Mouse (Mus musculus) forebrain, embryonic 15.5 days (tissue): ENCODE measurements around the gene Ank3. TPM values are rescaled to one million over a fixed set of nuclear protein-coding genes. Genes with fewer than 3 reads are reported as not detected.

Experiments
- ATAC-seq: fragments of 200-750 bp; cut with Nextera tagmentation; replicated peaks from 2 replicates; pipeline ENCODE4 v1.8.0; 2017; ENCODE audit warnings: mild to moderate bottlenecking, moderate TSS enrichment, moderate library complexity
- H3K27ac ChIP-seq: fragments of 300-500 bp; sonication (generic); replicated peaks from 2 replicates; pipeline ENCODE4 v1.5.1; 2015; ENCODE audit warnings: mild to moderate bottlenecking, inconsistent platforms
- H3K27me3 ChIP-seq: fragments of 300-500 bp; sonication (generic); 2 replicates; pipeline ENCODE4 v1.6.1; 2015; ENCODE audit warnings: inconsistent platforms
- H3K36me3 ChIP-seq: fragments of 300-500 bp; sonication (generic); 2 replicates; pipeline ENCODE4 v1.6.1; 2015; ENCODE audit warnings: mild to moderate bottlenecking, inconsistent platforms
- H3K4me1 ChIP-seq: fragments of 300-500 bp; sonication (generic); 2 replicates; pipeline ENCODE4 v1.6.1; 2015; ENCODE audit warnings: inconsistent platforms
- H3K4me2 ChIP-seq: fragments of 300-500 bp; sonication (generic); replicated peaks from 2 replicates; pipeline ENCODE4 v1.6.1; 2015; ENCODE audit warnings: mild to moderate bottlenecking, inconsistent platforms
- H3K4me3 ChIP-seq: fragments of 300-500 bp; sonication (generic); 2 replicates; pipeline ENCODE4 v1.5.1; 2015; ENCODE audit warnings: mild to moderate bottlenecking, inconsistent platforms
- H3K9ac ChIP-seq: fragments of 300-500 bp; sonication (generic); replicated peaks from 2 replicates; pipeline ENCODE4 v1.6.1; 2015; ENCODE audit warnings: mild to moderate bottlenecking, inconsistent platforms
- H3K9me3 ChIP-seq: fragments of 300-500 bp; sonication (generic); 2 replicates; pipeline ENCODE4 v1.6.1; 2016; ENCODE audit warnings: inconsistent platforms
- WGBS: fragments of 180-500 bp; shearing (Covaris S2); methylation state at CpG from one replicate; pipeline ENCODE4 v1.1.7; 2015; ENCODE audit warnings: mixed read lengths; 5-methylcytosine and 5-hydroxymethylcytosine counted together
- polyA plus RNA-seq: library from polyadenylated mRNA; unstranded; fragments of >200 nt; fragmentation: Nextera tagmentation; extraction: Ambion mirVana; gene quantifications from 2 replicates; pipeline ENCODE4 v1.2.1, GENCODE M21; 2015

Gene Ank3
- polyA plus RNA-seq, 1 experiment from 2014 or later, result 91.2 TPM

GRCm38 (mm10) chr10:69611314-69611713, 212.7 kb downstream of the Ank3 start:
- 89% methylated on average over 3 of the region's 3 CpGs for WGBS
- Histone ChIP-seq H3K4me3 (no peak overlapping the region), H3K9ac (no peak overlapping the region), H3K36me3 (no peaks in the 10 kb centered on the region), H3K4me1 (peaks cover 12% of the 10 kb centered on the region), H3K9me3 (no peaks in the 10 kb centered on the region), H3K27ac (no peak overlapping the region), H3K4me2 (no peak overlapping the region), H3K27me3 (no peaks in the 10 kb centered on the region)
- ATAC-seq, result no peak

GRCm38 (mm10) chr10:69611839-69612340, 213.3 kb downstream of the Ank3 start:
- 32% methylated on average over 5 of the region's 5 CpGs for WGBS
- H3K27me3 ChIP-seq, result no peaks in the 10 kb centered on the region

GRCm38 (mm10) chr10:69616953-69617352, 218.4 kb downstream of the Ank3 start:
- Histone ChIP-seq H3K4me1 (peaks cover 4% of the 10 kb centered on the region), H3K27ac (no peak overlapping the region), H3K36me3 (no peaks in the 10 kb centered on the region), H3K9me3 (no peaks in the 10 kb centered on the region), H3K4me3 (no peak overlapping the region), H3K27me3 (no peaks in the 10 kb centered on the region), H3K9ac (no peak overlapping the region), H3K4me2 (no peak overlapping the region)
- WGBS, result 83% methylated on average over 3 of the region's 3 CpGs
- no peak for ATAC-seq

More at GRCm38 (mm10) chr10:69611839-69612340, 213.3 kb downstream of the Ank3 start:
- H3K36me3 ChIP-seq, result no peaks in the 10 kb centered on the region
- no peaks in the 10 kb centered on the region for H3K9me3 ChIP-seq
- ATAC-seq, result peak; percentile 75
- H3K4me3 ChIP-seq, result no peak overlapping the region
- peaks cover 9% of the 10 kb centered on the region for H3K4me1 ChIP-seq
- no peak overlapping the region for H3K9ac ChIP-seq
- H3K4me2 ChIP-seq, result no peak overlapping the region
- H3K27ac ChIP-seq, result peak overlapping the region; percentile 49

GRCm38 (mm10) chr10:69617537-69618112, 219.1 kb downstream of the Ank3 start:
- WGBS, result 87% methylated on average over 16 of the region's 16 CpGs
- Histone ChIP-seq H3K36me3 (no peaks in the 10 kb centered on the region), H3K9ac (no peak overlapping the region), H3K27me3 (no peaks in the 10 kb centered on the region), H3K27ac (no peak overlapping the region), H3K4me2 (no peak overlapping the region), H3K4me1 (no peaks in the 10 kb centered on the region), H3K4me3 (no peak overlapping the region), H3K9me3 (no peaks in the 10 kb centered on the region)
- ATAC-seq, result no peak

GRCm38 (mm10) chr10:69620692-69621382, 222.3 kb downstream of the Ank3 start:
- 77% methylated on average over 7 of the region's 7 CpGs for WGBS
- Histone ChIP-seq H3K4me3 (no peak overlapping the region), H3K9me3 (no peaks in the 10 kb centered on the region), H3K4me1 (no peaks in the 10 kb centered on the region), H3K4me2 (no peak overlapping the region), H3K9ac (no peak overlapping the region), H3K36me3 (no peaks in the 10 kb centered on the region), H3K27me3 (no peaks in the 10 kb centered on the region), H3K27ac (no peak overlapping the region)
- ATAC-seq, result no peak

- Histone ChIP-seq H3K27me3 (no peaks in the 10 kb centered on the region), H3K36me3 (no peaks in the 10 kb centered on the region), H3K9me3 (no peaks in the 10 kb centered on the region), H3K4me2 (no peak overlapping the region), H3K4me3 (no peak overlapping the region), H3K4me1 (peaks cover 12% of the 10 kb centered on the region), H3K27ac (no peak overlapping the region), H3K9ac (no peak overlapping the region)
- 89% methylated on average over 3 of the region's 3 CpGs for WGBS
- ATAC-seq, result no peak
These were observed 229.2 kb downstream of the Ank3 start for GRCm38 (mm10) chr10:69627767-69628166.

- 72% methylated on average over 6 of the region's 6 CpGs for WGBS
- Histone ChIP-seq H3K9me3 (no peaks in the 10 kb centered on the region), H3K4me3 (no peak overlapping the region), H3K27ac (no peak overlapping the region), H3K27me3 (no peaks in the 10 kb centered on the region), H3K4me1 (peaks cover 12% of the 10 kb centered on the region), H3K36me3 (no peaks in the 10 kb centered on the region), H3K4me2 (no peak overlapping the region), H3K9ac (no peak overlapping the region)
- ATAC-seq, result no peak
These were observed 230.2 kb downstream of the Ank3 start for GRCm38 (mm10) chr10:69628743-69629142.

GRCm38 (mm10) chr10:69630802-69631388, 232.3 kb downstream of the Ank3 start:
- Histone ChIP-seq H3K27ac (peak overlapping the region; percentile 34; the same call in 1 of the 2 replicates), H3K27me3 (no peaks in the 10 kb centered on the region), H3K4me3 (no peak overlapping the region), H3K9me3 (no peaks in the 10 kb centered on the region), H3K4me2 (no peak overlapping the region), H3K36me3 (no peaks in the 10 kb centered on the region), H3K9ac (no peak overlapping the region), H3K4me1 (peaks cover 31% of the 10 kb centered on the region)
- WGBS, result 43% methylated on average over 7 of the region's 7 CpGs
- ATAC-seq, result no peak

- H3K36me3 ChIP-seq, result no peaks in the 10 kb centered on the region
- H3K9ac ChIP-seq, result no peak overlapping the region
- no peaks in the 10 kb centered on the region for H3K27me3 ChIP-seq
- 83% methylated on average over 8 of the region's 8 CpGs for WGBS
- H3K4me1 ChIP-seq, result peaks cover 47% of the 10 kb centered on the region
- no peak overlapping the region for H3K4me3 ChIP-seq
- no peaks in the 10 kb centered on the region for H3K9me3 ChIP-seq
- no peak overlapping the region for H3K4me2 ChIP-seq
- no peak for ATAC-seq
- no peak overlapping the region for H3K27ac ChIP-seq
These were observed 234.3 kb downstream of the Ank3 start for GRCm38 (mm10) chr10:69632885-69633284.

GRCm38 (mm10) chr10:69634891-69635290, 236.3 kb downstream of the Ank3 start:
- no peak overlapping the region for H3K9ac ChIP-seq
- ATAC-seq, result no peak

GRCm38 (mm10) chr10:69635910-69636656, 237.5 kb downstream of the Ank3 start:
- Histone ChIP-seq H3K4me3 (no peak overlapping the region), H3K27me3 (no peaks in the 10 kb centered on the region), H3K4me2 (no peak overlapping the region), H3K4me1 (peaks cover 41% of the 10 kb centered on the region), H3K36me3 (no peaks in the 10 kb centered on the region), H3K27ac (peak overlapping the region; percentile 64), H3K9ac (no peak overlapping the region), H3K9me3 (no peaks in the 10 kb centered on the region)
- ATAC-seq, result peak; percentile 59
- 30% methylated on average over 11 of the region's 11 CpGs for WGBS

More at GRCm38 (mm10) chr10:69634891-69635290, 236.3 kb downstream of the Ank3 start:
- peaks cover 52% of the 10 kb centered on the region for H3K4me1 ChIP-seq
- H3K9me3 ChIP-seq, result no peaks in the 10 kb centered on the region
- peak overlapping the region; percentile 64 for H3K27ac ChIP-seq
- WGBS, result 55% methylated on average over 5 of the region's 5 CpGs
- no peak overlapping the region for H3K4me2 ChIP-seq
- H3K27me3 ChIP-seq, result no peaks in the 10 kb centered on the region
- H3K4me3 ChIP-seq, result no peak overlapping the region
- H3K36me3 ChIP-seq, result no peaks in the 10 kb centered on the region

GRCm38 (mm10) chr10:69639138-69639537, 240.6 kb downstream of the Ank3 start:
- Histone ChIP-seq H3K9me3 (no peaks in the 10 kb centered on the region), H3K36me3 (no peaks in the 10 kb centered on the region), H3K9ac (no peak overlapping the region), H3K4me3 (no peak overlapping the region), H3K4me1 (peaks cover 38% of the 10 kb centered on the region), H3K4me2 (no peak overlapping the region), H3K27ac (no peak overlapping the region), H3K27me3 (no peaks in the 10 kb centered on the region)
- ATAC-seq, result no peak
- WGBS, result 91% methylated on average over 6 of the region's 6 CpGs
